Mouse (Mus musculus) brain, embryonic 14.5 days (tissue): ENCODE results near the gene Lrp4.

Experiments used
- CTCF ChIP-seq: fragments of 200-500 bp; IDR thresholded peaks from 2 replicates; pipeline ENCODE4 v1.5.1; 2012; ENCODE audit warnings: inconsistent platforms, mild to moderate bottlenecking, moderate library complexity, borderline replicate concordance; ENCODE audit not compliant: insufficient read depth, insufficient read length; ENCODE audit errors: extremely low read depth
- POLR2A ChIP-seq: fragments of 200-500 bp; IDR thresholded peaks from 2 replicates; pipeline ENCODE4 v1.6.1; 2012; ENCODE audit warnings: mild to moderate bottlenecking, inconsistent platforms, borderline replicate concordance; ENCODE audit not compliant: poor library complexity, insufficient read depth, insufficient read length, severe bottlenecking; ENCODE audit errors: extremely low read depth

DNA sequence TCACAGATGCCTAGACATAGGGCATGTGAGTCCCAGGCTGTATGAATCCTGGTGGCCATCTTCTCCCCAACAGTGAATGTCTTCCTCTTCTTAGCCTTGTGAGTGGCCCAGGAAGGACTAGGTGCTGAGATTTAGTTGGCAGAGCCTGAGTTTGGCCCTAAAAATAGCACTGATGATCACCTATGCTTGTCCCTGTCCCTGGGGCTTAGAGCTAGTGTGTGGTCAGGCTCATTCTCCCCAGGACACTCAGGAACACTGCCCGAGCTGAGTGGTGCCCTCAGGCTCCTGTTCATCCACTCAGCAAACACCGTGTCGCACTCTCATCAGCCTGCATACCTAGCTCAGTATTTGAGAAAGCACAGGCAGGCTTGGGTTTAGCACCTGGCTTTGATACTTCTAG, 4.0 kb downstream of the Lrp4 start:
- TF ChIP-seq POLR2A: no peak
- no peak for TF ChIP-seq CTCF
